Mouse (Mus musculus) CH12.LX (cell line): ENCODE results near the gene H2-M10.2. TPM values are rescaled to one million over a fixed set of nuclear protein-coding genes. Genes with fewer than 3 reads are reported as not detected.
"Not testable (repeated sequence)": the region's sequence is repeated elsewhere in the genome, so short reads cannot be mapped to it uniquely, and the experiment has no call there.

Source experiments
- DNase-seq: peaks from one replicate; pipeline ENCODE4 v3.0.0-alpha.2; 2013; ENCODE audit errors: extremely low read depth
- H3K27ac ChIP-seq: 2 replicates; pipeline ENCODE4 v1.5.1; 2012; ENCODE audit warnings: low read depth, mild to moderate bottlenecking, control low read depth, moderate library complexity; ENCODE audit not compliant: insufficient read depth
- H3K27me3 ChIP-seq: replicated peaks from 2 replicates; pipeline ENCODE3; 2012; ENCODE audit warnings: inconsistent platforms
- H3K36me3 ChIP-seq, 2 experiments: replicated peaks in 1 of 2; 2 replicates each; pipeline versions ENCODE3 to v1.6.1; 2012; ENCODE audit warnings: inconsistent platforms in 1 of 2, low read length in 1 of 2, mild to moderate bottlenecking in 1 of 2, mixed read lengths in 1 of 2, moderate library complexity in 1 of 2; ENCODE audit not compliant: control insufficient read depth in 1 of 2, insufficient read depth in 1 of 2
- H3K4me1 ChIP-seq, 2 experiments: 2 replicates each; pipeline ENCODE4 v1.6.1; 2012; ENCODE audit warnings: inconsistent platforms in 1 of 2, moderate library complexity in 1 of 2; ENCODE audit not compliant: insufficient read depth in 2 of 2, control insufficient read depth in 1 of 2
- H3K4me2 ChIP-seq: 2 replicates; pipeline ENCODE4 v1.6.1; 2012; ENCODE audit warnings: low read depth, mild to moderate bottlenecking, control low read depth; ENCODE audit not compliant: poor library complexity, insufficient read depth, severe bottlenecking
- H3K4me3 ChIP-seq, 3 experiments: fragments of 150-350 bp in 1 of 3; sonication (generic) in 1 of 3; replicated peaks in 1 of 3; 2 replicates each; pipeline versions ENCODE3 to v1.5.1; 2011 to 2012; ENCODE audit warnings: low read depth in 2 of 3, low read length in 2 of 3, mild to moderate bottlenecking in 2 of 3, moderate library complexity in 2 of 3, control low read depth in 1 of 3, improper control_type of control experiment in 1 of 3, inconsistent platforms in 1 of 3, mixed read lengths in 1 of 3; ENCODE audit not compliant: poor library complexity in 1 of 3
- H3K79me2 ChIP-seq: replicated peaks from 2 replicates; pipeline ENCODE4 v1.6.1; 2012; ENCODE audit warnings: mild to moderate bottlenecking, moderate library complexity; ENCODE audit not compliant: control insufficient read depth, poor library complexity, insufficient read depth, severe bottlenecking; ENCODE audit errors: extremely low read depth
- H3K9ac ChIP-seq: 2 replicates; pipeline ENCODE4 v1.6.1; 2012; ENCODE audit warnings: low read depth, mild to moderate bottlenecking, control low read depth, moderate library complexity; ENCODE audit not compliant: insufficient read depth
- H3K9me3 ChIP-seq: replicated peaks from 2 replicates; pipeline ENCODE3; 2012; ENCODE audit warnings: low read length, inconsistent platforms, mixed read lengths
- IRF4 ChIP-seq: IDR thresholded peaks from 2 replicates; pipeline ENCODE4 v1.6.1; 2014; ENCODE audit warnings: low read depth, mild to moderate bottlenecking, inconsistent platforms, low read length, improper control_type of control experiment
- SMC3 ChIP-seq: IDR thresholded peaks from 2 replicates; pipeline ENCODE4 v1.6.1; 2011; ENCODE audit warnings: low read depth, low read length, improper control_type of control experiment
- TCF12 ChIP-seq: IDR thresholded peaks from 2 replicates; pipeline ENCODE4 v1.6.1; 2014; ENCODE audit warnings: low read depth, mild to moderate bottlenecking, inconsistent platforms, low read length, improper control_type of control experiment
- ZNF384 ChIP-seq: IDR thresholded peaks from 2 replicates; pipeline ENCODE4 v1.6.1; 2012; ENCODE audit warnings: low read depth, low read length, improper control_type of control experiment, inconsistent platforms
- dilution Hi-C: fragments of 300-500 bp; cut with MboI; formaldehyde crosslinking; loops from 2 replicates; pipeline ENCODE4 v1.14.3; 2020; ENCODE audit warnings: low sequenced_read_pairs; ENCODE audit not compliant: extremely low pct_unique_long_range_greater_than_20kb, extremely low pct_ligation_motif_present
- in situ Hi-C: fragments of 300-500 bp; cut with MboI; formaldehyde crosslinking; loops from 3 replicates; pipeline ENCODE4 v1.14.3; 2019; ENCODE audit warnings: low sequenced_read_pairs, low pct_ligation_motif_present, low pct_unique_long_range_greater_than_20kb, mixed read lengths
- polyA plus RNA-seq: library from polyadenylated mRNA; unstranded; fragments of >175 nt; gene quantifications from 2 replicates; pipeline ENCODE4 v1.2.1, GENCODE M21; 2012; ENCODE audit warnings: low read depth; ENCODE audit not compliant: insufficient read length
- total RNA-seq, 2 experiments: library from RNA; depleted of rRNA; stranded (reverse); fragments of 300-350 nt in 1 of 2; fragments of >200 nt in 1 of 2; gene quantifications; 2 replicates each; pipeline ENCODE4 v1.2.3; 2012 to 2014

Gene H2-M10.2
- total and polyA plus RNA-seq, 3 experiments, result 6.0 TPM; not detected in 2

GRCm38 (mm10) chr17:36237321-36237921 is 48.9 kb downstream of the H2-M10.2 start:
- TF ChIP-seq IRF4, result no peak
- TF ChIP-seq SMC3, result no peak
- TF ChIP-seq ZNF384, result no peak
- TF ChIP-seq TCF12, result no peak
- in situ Hi-C loops, result no loop called here
- no peak overlapping the region for H3K9ac ChIP-seq

GRCm38 (mm10) chr17:36235300-36235699 is 51.0 kb downstream of the H2-M10.2 start:
- not testable (repeated sequence) for H3K9ac ChIP-seq

More at GRCm38 (mm10) chr17:36237321-36237921, 48.9 kb downstream of the H2-M10.2 start:
- Histone ChIP-seq H3K9me3 (peaks cover 2% of the 10 kb centered on the region), H3K36me3 (no peaks in the 10 kb centered on the region), H3K4me1 (peaks cover 3 to 4% of the 10 kb centered on the region in 2 experiments; a peak in 2 of 4 replicates), H3K27ac (no peak overlapping the region), H3K4me2 (peak overlapping the region; percentile 13), H3K79me2 (no peaks in the 10 kb centered on the region), H3K4me3 (no peak overlapping the region), H3K27me3 (peaks cover 61% of the 10 kb centered on the region)
- no peak for DNase-seq
- dilution Hi-C loops, result no loop called here

More at GRCm38 (mm10) chr17:36235300-36235699, 51.0 kb downstream of the H2-M10.2 start:
- H3K9me3 ChIP-seq, H3K4me2 ChIP-seq, in situ Hi-C loops, H3K27ac ChIP-seq, DNase-seq, H3K4me1 ChIP-seq, H3K79me2 ChIP-seq, H3K36me3 ChIP-seq, dilution Hi-C loops, H3K4me3 ChIP-seq: not testable (repeated sequence)
- peaks cover 48% of the 10 kb centered on the region for H3K27me3 ChIP-seq

Other genes with a start within 250 kb of the H2-M10.2 start
- 9.6 and 10.6 TPM in 2 replicates for gene H2-T22, start 243.7 kb downstream of the H2-M10.2 start, total RNA-seq (2012; rRNA removed)
- 14.9 and 16.4 TPM in 2 replicates for gene H2-T22, start 243.7 kb downstream of the H2-M10.2 start, total RNA-seq (2014; rRNA removed)
- 19.8 and 26.1 TPM in 2 replicates for gene H2-T22, start 243.7 kb downstream of the H2-M10.2 start, polyA plus RNA-seq
- 0.80 and 1.1 TPM in 2 replicates for gene Gm6034, start 243.5 kb downstream of the H2-M10.2 start, total RNA-seq (2012; rRNA removed)
- 0.42 TPM in 1 of 2 replicates, not detected in the other for gene Gm6034, start 243.5 kb downstream of the H2-M10.2 start, total RNA-seq (2014; rRNA removed)
- 1.7 and 2.1 TPM in 2 replicates for gene Gm6034, start 243.5 kb downstream of the H2-M10.2 start, polyA plus RNA-seq
- 23.8 and 25.1 TPM in 2 replicates for gene Gm11127, start 228.1 kb downstream of the H2-M10.2 start, total RNA-seq (2012; rRNA removed)
- gene Gm11127, start 228.1 kb downstream of the H2-M10.2 start, total RNA-seq (2014; rRNA removed), result 1.2 and 2.0 TPM in 2 replicates
- 0.27 and 0.37 TPM in 2 replicates for gene Gm11127, start 228.1 kb downstream of the H2-M10.2 start, polyA plus RNA-seq
- gene Gm19684, start 164.8 kb downstream of the H2-M10.2 start, total RNA-seq (2012; rRNA removed), result 0.34 and 0.55 TPM in 2 replicates
- 0.35 TPM in 1 of 2 replicates, not detected in the other for gene Gm19684, start 164.8 kb downstream of the H2-M10.2 start, total RNA-seq (2014; rRNA removed)
- gene Gm19684, start 164.8 kb downstream of the H2-M10.2 start, polyA plus RNA-seq, result 0.87 and 0.93 TPM in 2 replicates
- gene Gm7030, start 157.1 kb downstream of the H2-M10.2 start, total RNA-seq (2012; rRNA removed), result not detected in 2 replicates
- not detected in 2 replicates for gene Gm7030, start 157.1 kb downstream of the H2-M10.2 start, total RNA-seq (2014; rRNA removed)
- not detected in 2 replicates for gene Gm7030, start 157.1 kb downstream of the H2-M10.2 start, polyA plus RNA-seq
- 0.25 and 0.38 TPM in 2 replicates for gene Gm8909, start 118.0 kb downstream of the H2-M10.2 start, total RNA-seq (2012; rRNA removed)
- gene Gm8909, start 118.0 kb downstream of the H2-M10.2 start, total RNA-seq (2014; rRNA removed), result not detected in 2 replicates
- 16.5 and 35.5 TPM in 2 replicates for gene Gm8909, start 118.0 kb downstream of the H2-M10.2 start, polyA plus RNA-seq
- not detected in 2 replicates for gene H2-T3, start 96.2 kb downstream of the H2-M10.2 start, total RNA-seq (2012; rRNA removed)
- gene H2-T3, start 96.2 kb downstream of the H2-M10.2 start, total RNA-seq (2014; rRNA removed), result not detected in 2 replicates
- 0.74 and 1.3 TPM in 2 replicates for gene H2-T3, start 96.2 kb downstream of the H2-M10.2 start, polyA plus RNA-seq
- 53.8 and 59.7 TPM in 2 replicates for gene Rpp21, start 28.4 kb downstream of the H2-M10.2 start, total RNA-seq (2012; rRNA removed)
- gene Rpp21, start 28.4 kb downstream of the H2-M10.2 start, total RNA-seq (2014; rRNA removed), result 22.5 and 25.4 TPM in 2 replicates
- gene Rpp21, start 28.4 kb downstream of the H2-M10.2 start, polyA plus RNA-seq, result 44.2 and 50.5 TPM in 2 replicates
- gene Trim39, start 14.2 kb downstream of the H2-M10.2 start, total RNA-seq (2012; rRNA removed), result 10.4 and 12.6 TPM in 2 replicates
- gene Trim39, start 14.2 kb downstream of the H2-M10.2 start, total RNA-seq (2014; rRNA removed), result 11.1 and 12.3 TPM in 2 replicates
- 14.2 and 14.5 TPM in 2 replicates for gene Trim39, start 14.2 kb downstream of the H2-M10.2 start, polyA plus RNA-seq
- gene H2-M10.1, start 39.7 kb upstream of the H2-M10.2 start, total RNA-seq (2012; rRNA removed), result 16.7 and 21.4 TPM in 2 replicates
- 0.43 and 0.78 TPM in 2 replicates for gene H2-M10.1, start 39.7 kb upstream of the H2-M10.2 start, total RNA-seq (2014; rRNA removed)
- 0.66 and 1.5 TPM in 2 replicates for gene H2-M10.1, start 39.7 kb upstream of the H2-M10.2 start, polyA plus RNA-seq
- gene H2-M10.3, start 81.9 kb upstream of the H2-M10.2 start, total RNA-seq (2012; rRNA removed), result 0.13 and 0.17 TPM in 2 replicates
- not detected in 2 replicates for gene H2-M10.3, start 81.9 kb upstream of the H2-M10.2 start, total RNA-seq (2014; rRNA removed)
- not detected in 2 replicates for gene H2-M10.3, start 81.9 kb upstream of the H2-M10.2 start, polyA plus RNA-seq
- gene H2-M10.4, start 175.8 kb upstream of the H2-M10.2 start, total RNA-seq (2012; rRNA removed), result not detected in 2 replicates
- not detected in 2 replicates for gene H2-M10.4, start 175.8 kb upstream of the H2-M10.2 start, total RNA-seq (2014; rRNA removed)
- not detected in 2 replicates for gene H2-M10.4, start 175.8 kb upstream of the H2-M10.2 start, polyA plus RNA-seq